Mouse (Mus musculus): ENCODE measurements around the gene Gpr89. TPM values are rescaled to one million over a fixed set of nuclear protein-coding genes. Genes with fewer than 3 reads are reported as not detected.

Gene Gpr89
- total RNA-seq (2015; ENCODE audit: low replicate concordance) (2.5 and 4.6 TPM in 2 replicates), total RNA-seq (2017; ENCODE audit: low replicate concordance) (4.7 and 6.0 TPM in 2 replicates)

DNA sequence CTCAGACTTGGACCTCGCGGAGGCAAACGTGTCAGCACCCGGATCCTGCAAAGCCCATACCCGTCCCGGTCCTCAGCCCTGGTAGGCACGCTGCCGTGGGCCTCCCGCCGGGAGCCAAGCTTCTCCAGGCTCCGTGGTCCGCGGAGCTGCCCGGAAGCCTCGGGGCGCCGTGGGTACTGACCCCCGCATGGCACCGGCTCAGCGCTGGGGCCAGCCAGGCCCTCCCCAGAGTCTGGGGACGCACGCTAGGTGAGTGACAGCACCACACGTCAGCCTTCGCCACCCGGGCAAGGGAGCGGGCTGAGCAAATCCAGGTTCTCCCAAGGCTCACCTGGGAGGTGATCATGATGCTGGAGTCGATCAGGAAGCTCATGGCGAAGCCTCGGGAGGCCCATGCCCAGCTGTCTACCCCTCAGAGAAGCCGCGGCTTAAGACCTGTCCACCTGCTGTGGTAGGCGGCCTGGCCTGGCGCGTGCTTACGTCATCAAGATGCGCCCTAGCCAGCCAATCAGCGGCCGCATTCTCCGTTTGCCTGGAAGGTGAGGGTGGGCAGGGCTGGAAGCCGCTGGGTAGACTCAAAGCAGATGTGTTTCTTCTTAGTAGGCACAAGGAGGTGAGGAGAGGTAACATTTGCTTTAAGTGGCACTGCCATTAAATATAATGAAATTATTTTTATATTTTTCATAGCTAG is at the start of gene Gpr89:
Gene Gpr89 (minus strand): TSS at position 496 of the 691 bp plus-strand sequence.
- peak; percentile 100 for ATAC-seq (replicated peaks; ENCODE audit: low FRiP score, poor library complexity, severe bottlenecking)

GRCm38 (mm10) chr3:96953489-96954233 is 48.5 kb upstream of the Gpr89 start:
- ATAC-seq (replicated peaks; ENCODE audit: low FRiP score, poor library complexity, severe bottlenecking): no peak

- no peak for ATAC-seq (replicated peaks; ENCODE audit: low FRiP score, poor library complexity, severe bottlenecking)
Measured at GRCm38 (mm10) chr3:96942706-96943105, 37.6 kb upstream of the Gpr89 start.

GRCm38 (mm10) chr3:96938738-96939137 is 33.6 kb upstream of the Gpr89 start:
- no peak for ATAC-seq (replicated peaks; ENCODE audit: low FRiP score, poor library complexity, severe bottlenecking)

DNA sequence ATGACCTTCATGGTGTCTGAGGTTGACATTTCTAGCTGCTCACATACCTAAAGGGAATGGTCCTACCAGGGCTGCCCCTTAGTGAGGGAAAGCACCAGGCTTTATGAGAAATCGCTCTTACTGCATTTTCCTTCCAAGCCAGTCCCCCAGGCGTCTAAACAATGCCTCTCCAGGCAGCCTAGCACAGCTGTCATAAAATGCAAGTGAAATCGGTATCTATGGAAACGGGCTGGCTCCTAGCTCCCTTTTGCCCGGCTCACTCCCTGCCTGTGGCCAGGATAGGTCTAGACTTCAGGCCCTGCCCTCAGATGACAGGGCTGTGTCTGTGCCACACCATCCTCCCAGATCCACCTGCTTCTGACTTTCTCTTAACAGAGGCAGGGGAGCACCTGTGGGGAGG is 32.5 kb upstream of the Gpr89 start:
- no peak for ATAC-seq (replicated peaks; ENCODE audit: low FRiP score, poor library complexity, severe bottlenecking)

DNA sequence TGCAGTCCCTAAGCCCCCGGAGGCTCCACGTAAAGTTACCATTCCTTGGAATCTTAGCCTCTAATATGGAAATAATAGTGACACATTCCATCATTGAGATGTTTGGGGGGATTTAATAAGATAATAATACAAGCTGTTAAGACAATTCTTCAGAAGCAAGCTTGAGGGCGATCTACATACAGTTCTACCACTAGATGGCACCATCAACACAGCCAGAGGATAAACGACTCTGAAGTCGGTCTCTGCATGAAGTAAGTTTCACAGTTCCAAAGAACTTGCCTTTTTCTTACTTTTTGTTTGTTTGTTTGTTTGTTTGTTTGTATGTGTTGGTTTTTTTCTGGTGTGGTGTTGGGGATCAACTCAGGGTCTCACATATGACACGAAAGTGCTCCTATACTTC is 31.1 kb upstream of the Gpr89 start:
- no peak for ATAC-seq (replicated peaks; ENCODE audit: low FRiP score, poor library complexity, severe bottlenecking)

- no peak for ATAC-seq (replicated peaks; ENCODE audit: low FRiP score, poor library complexity, severe bottlenecking)
Measured at GRCm38 (mm10) chr3:96931261-96931681, 26.1 kb upstream of the Gpr89 start.

DNA sequence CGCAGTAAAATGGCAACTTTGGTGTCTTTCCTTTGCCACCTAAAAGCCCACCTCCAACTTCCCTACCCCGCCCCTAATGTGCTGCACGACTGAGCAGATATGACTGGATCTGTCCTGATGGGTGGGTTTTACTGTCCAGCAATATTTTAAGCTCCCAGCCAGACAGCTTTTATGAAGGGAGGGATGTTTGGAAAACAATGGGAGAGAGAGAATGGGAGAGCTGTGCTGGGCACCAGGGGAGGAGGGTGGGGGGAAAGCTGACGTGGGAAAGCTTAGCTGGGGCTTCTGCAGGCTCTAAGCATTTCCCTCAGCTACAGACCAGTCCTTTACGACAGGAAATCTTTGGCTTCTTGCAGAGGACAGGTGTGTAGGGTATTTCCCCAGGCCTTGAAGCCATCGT is 20.8 kb upstream of the Gpr89 start, which contains the start of gene Gja8:
Gene Gja8 (minus strand): TSS at position 101 of the 400 bp plus-strand sequence.
- no peak for ATAC-seq (replicated peaks; ENCODE audit: low FRiP score, poor library complexity, severe bottlenecking)

GRCm38 (mm10) chr3:96924631-96925030 is 19.5 kb upstream of the Gpr89 start:
- ATAC-seq (replicated peaks; ENCODE audit: low FRiP score, poor library complexity, severe bottlenecking): no peak

DNA sequence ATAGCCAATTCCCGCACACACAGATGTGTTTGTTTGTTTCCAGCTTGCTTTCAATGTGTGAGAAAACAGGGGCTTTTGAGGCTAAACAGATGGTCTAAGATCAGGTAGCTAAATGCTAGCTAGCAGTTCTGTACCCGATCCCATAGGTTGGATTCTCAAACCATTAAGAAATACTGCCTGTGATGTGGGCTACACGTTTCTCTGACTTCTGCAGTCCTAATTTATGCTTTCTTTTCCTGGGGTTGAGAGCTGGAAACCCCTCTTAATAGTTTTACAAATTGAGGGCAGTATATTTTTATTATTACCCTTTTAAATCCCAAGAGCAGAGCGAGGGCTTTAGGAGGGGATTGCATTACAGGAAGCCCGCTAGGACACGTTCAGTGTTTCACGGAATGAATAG is 15.8 kb upstream of the Gpr89 start:
- ATAC-seq (replicated peaks; ENCODE audit: low FRiP score, poor library complexity, severe bottlenecking): no peak

- ATAC-seq (replicated peaks; ENCODE audit: low FRiP score, poor library complexity, severe bottlenecking): peak; percentile 30; the same call in 1 of the 2 replicates
Measured at GRCm38 (mm10) chr3:96905592-96905991, 446 bp upstream of the Gpr89 start.

DNA sequence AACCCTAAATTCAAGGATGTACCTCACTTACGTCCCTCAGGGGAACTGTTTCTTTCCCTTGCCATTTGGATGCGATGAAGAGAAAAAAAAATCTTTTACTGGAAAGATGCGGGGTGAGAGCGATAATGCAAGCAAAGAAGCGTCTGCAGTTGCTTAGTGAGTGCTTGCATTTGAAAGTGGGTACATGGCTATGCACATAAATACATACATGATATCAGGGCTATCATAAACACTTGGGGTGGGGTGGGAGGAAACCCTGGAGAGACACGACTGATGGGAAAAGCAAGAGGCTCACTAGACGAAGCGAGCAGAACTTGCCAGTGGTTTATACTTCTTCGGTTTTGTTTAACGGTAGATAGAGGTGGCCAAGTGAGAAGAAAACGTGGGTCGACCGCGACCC is 753 bp downstream of the Gpr89 start, which contains the start of gene Gja5:
Gene Gja5 (plus strand): TSS at position 301 of the 400 bp plus-strand sequence.
- no peak for ATAC-seq (replicated peaks; ENCODE audit: low FRiP score, poor library complexity, severe bottlenecking)

- no peak for ATAC-seq (replicated peaks; ENCODE audit: low FRiP score, poor library complexity, severe bottlenecking)
Measured at GRCm38 (mm10) chr3:96902336-96902999, 2.7 kb downstream of the Gpr89 start.

- ATAC-seq (replicated peaks; ENCODE audit: low FRiP score, poor library complexity, severe bottlenecking): no peak
Measured at GRCm38 (mm10) chr3:96883690-96884089, 21.5 kb downstream of the Gpr89 start.

- no peak for ATAC-seq (replicated peaks; ENCODE audit: low FRiP score, poor library complexity, severe bottlenecking)
Measured at GRCm38 (mm10) chr3:96882061-96882849, 22.9 kb downstream of the Gpr89 start.

- ATAC-seq (replicated peaks; ENCODE audit: low FRiP score, poor library complexity, severe bottlenecking): no peak
Measured at GRCm38 (mm10) chr3:96881557-96881956, 23.6 kb downstream of the Gpr89 start.

DNA sequence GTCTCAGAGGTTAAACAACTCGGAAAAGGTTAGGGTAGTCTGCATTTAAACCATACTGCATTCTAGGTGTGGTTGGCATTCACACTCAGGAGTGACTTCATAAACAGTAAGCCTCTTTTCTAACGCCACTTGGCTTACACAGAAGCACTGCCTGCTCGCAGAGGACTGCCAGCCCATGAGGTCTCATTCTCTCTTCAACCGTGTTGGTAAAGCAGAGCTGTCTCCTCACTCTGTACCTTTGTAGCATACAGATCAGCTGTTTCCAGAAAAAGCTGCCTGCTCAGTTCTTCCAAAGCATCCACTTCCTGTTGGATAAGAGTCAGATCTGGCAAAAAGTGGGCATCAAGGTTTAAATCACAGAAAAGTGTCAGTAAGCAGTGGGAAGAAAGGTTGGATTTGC is 24.8 kb downstream of the Gpr89 start:
- no peak for ATAC-seq (replicated peaks; ENCODE audit: low FRiP score, poor library complexity, severe bottlenecking)

DNA sequence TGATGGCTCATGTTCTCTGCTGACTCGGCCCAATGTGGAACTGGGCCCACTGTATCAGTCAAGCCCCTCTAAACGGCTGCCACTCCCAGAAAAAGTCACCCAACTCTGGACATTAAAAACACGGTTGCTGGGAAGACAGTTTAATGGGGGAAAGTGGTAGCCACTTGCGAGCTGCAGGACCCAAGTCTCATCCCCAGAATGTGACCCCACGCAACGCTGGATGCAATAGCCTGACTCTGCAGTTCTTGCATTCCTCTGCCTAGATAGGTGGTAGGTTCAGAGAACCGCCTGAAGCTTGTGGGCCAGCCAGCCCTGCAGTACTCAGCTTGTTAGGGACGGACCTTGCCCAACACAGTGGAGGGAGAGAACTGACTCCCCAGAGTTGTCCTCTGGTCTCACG is 25.6 kb downstream of the Gpr89 start:
- ATAC-seq (replicated peaks; ENCODE audit: low FRiP score, poor library complexity, severe bottlenecking): no peak

DNA sequence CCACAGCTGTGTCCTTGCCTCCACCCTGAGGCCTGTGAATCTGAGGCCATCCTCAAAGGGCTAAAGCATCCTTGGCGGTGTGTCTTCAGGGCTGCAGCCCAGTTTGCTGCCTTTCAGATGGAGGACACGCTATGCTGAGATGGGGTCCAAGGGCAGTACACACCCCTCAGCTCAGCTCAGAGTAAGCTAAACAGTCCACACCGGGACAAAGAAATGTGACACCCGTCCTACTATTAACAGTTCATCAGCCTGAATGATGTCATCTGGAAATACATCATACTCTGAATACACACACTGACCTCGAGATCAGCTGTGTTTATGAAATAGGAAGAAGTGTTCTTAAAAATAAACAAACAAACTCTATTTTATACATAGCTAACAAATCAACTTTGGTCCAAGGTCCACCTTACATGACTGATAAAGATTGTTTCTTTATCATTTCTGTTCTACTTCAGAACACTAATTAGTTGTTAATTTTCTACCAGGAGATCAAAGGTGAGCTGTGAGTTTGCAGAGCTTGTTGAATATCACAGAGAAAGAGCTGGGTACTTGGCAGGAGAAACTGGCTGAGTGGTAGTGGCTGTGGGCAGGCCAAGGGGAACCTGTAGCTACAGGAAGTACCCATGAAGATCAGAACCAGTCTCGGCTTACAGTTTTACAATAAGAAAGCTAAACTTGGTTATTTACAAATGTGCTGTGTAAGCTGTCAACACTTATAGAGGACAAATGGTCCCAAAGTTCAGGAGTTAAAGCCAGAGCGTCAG is 30.2 kb downstream of the Gpr89 start:
- no peak for ATAC-seq (replicated peaks; ENCODE audit: low FRiP score, poor library complexity, severe bottlenecking)
